Mouse (Mus musculus) heart, postnatal 4 days (tissue): ENCODE measurements around the gene Rrm2. TPM values are rescaled to one million over a fixed set of nuclear protein-coding genes. Genes with fewer than 3 reads are reported as not detected.
A peak's percentile ranks its signal among the peaks of the same experiment; 100 is the strongest.

ENCODE experiments used
- DNase-seq: peaks from one replicate; pipeline ENCODE4 v3.0.0; 2021
- total RNA-seq, 2 experiments: library from RNA; stranded (reverse); gene quantifications; 2 replicates each; pipeline ENCODE4 v1.2.3; 2021

Gene Rrm2
- total RNA-seq, 2 experiments from 2014 or later: 166 to 174 TPM

DNA sequence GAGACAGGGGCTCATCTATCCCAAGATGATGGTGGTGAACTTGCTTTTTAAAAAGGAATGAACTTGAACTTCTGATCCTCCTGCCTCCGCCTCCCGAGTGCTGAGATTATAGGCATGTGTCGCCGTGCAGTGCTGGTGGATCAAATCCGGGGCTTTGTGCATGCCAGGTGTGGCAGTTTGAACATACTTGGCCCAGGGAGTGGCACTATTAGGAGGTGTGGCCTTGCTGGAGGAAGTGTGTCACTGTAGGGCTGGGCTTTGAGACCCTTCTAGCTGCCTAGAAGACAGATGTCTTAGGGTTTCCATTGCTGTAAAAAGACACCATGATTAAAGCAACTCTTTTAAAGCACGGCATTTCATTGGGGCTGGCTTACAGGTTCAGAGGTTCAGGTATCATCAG lies 42.5 kb downstream of the Rrm2 start:
- DNase-seq: no peak

DNA sequence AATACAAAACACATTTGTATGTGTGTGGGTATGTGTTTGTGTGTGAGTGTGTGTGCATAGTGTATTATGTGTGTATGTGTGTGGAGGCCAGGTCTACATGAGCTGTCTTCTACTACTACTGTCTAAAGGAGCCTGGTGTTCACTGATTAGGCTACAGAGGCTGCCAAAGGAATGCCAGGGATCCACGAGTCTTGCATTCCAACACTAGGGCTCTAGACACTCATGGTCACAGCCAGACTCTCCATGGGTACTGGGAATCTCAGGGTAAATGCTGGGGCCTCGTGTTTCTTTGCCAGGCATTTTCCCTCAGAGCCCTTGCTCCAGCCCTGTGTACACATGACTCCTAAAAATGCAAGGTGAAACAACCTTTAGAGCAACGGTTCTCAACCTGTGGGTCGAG lies 45.6 kb downstream of the Rrm2 start:
- DNase-seq: no peak

DNA sequence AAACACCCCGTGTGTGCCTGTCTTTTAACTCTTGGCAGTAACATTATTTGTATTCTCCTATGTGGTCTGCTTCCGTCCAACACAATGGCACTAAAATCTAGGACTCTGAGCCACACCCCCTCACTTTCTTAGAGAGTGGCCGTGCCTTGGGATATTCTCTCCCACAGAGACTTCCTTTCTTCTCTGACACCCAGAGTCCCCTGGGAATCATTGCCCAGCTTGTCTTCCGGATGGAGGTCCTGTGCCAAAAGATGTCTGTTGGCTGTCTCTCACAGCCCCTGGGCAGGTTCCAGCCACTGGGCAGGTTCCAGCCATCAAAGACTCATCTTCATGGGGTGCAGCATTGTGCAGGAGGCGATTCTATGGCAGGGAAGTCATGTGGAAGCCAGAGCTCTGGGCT lies 46.7 kb downstream of the Rrm2 start:
- DNase-seq: no peak

DNA sequence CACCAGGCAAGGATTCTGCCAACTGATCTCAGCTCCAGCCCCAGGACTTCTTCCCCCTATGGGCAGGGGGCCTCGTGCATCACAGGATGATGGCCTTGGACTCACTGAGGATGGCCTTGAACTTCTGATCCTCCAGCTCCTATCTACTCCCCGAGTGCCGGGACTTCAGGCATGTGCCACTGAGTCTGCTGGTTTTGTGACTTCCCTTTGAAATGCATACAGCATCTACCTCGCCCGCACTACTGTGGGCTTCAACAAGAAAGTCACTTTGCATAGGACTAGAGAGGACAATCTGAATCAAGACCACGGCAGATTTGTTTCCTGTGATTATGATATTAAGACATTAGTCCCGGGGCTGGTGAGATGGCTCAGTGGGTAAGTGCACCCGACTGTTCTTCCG lies 47.4 kb downstream of the Rrm2 start:
- DNase-seq: no peak

DNA sequence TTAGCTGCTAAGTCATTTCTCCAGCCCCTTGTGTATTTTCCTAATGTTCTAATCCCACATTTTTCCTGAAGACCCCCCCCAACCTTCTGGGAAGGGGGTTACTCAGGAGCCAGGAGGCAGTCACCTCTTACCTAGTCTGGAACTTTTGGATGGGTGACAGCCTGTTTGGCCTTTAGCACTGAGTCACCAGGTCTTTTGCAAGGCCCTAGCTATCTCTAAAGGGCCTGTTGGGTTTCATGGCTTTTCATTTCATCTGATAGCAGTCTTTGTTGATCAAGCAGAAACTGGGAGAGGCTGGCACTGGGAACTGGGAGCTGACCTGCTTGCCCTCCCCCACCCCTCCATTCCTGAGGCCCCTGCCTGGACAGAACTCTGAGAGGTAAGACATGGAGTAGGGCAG lies 49.3 kb downstream of the Rrm2 start:
- DNase-seq: no peak

DNA sequence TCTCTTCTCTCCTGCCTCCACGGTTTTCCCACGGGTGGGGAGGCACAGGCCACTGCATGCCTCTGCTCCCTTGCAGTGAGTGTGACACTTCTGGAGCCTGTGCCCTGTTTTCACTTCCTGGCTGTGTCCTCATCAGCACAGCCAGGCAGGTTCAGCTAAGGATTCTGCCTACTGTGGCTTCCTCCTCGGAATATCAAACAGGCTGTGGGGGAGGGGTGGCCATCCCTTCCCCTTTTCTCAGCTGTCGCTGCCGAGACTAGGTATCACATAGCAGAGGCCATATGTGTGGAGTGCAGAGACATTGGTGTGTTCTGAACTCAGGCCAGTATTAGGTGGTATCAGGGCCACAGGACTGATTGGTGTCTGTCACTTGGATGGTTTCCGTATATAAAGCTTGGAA lies 50.3 kb downstream of the Rrm2 start:
- peak; percentile 21 for DNase-seq

DNA sequence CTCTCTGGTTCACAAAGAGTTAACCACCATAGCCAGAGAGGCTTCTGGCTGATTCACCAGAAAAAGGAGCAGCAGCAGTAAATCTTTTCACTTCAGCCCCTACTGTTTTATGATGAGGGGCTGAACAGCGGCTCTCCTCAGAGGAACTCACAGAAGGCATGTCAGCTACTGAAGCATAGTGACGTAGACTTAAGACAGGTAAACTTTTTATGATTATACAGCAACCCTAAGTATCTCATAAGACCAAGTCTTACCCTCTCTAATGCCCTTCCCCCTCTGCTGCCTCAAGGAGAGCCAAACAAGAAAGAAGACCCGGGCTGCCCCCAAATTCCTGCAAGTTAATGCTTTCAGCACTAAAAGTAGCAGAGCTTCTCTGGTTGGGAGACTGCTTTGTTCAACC lies 54.2 kb downstream of the Rrm2 start:
- DNase-seq: no peak

Other genes starting within 250 kb of the Rrm2 start
- 10 to 100 TPM; 17.2 to 17.8 TPM for gene Taf1b, start 209.9 kb upstream of the Rrm2 start, total RNA-seq
- gene Grhl1, start 136.0 kb upstream of the Rrm2 start, total RNA-seq: 1 to 10 TPM in 1 of 2 experiments, under 1 TPM in 1; 0.93 to 1.4 TPM
- 10 to 100 TPM; 32.6 to 35.8 TPM for gene Klf11, start 57.0 kb upstream of the Rrm2 start, total RNA-seq
- 1 to 10 TPM; 2.8 to 3.4 TPM for gene Cys1, start 26.4 kb upstream of the Rrm2 start, total RNA-seq
- gene Mboat2, start 122.6 kb downstream of the Rrm2 start, total RNA-seq: 10 to 100 TPM; 17.5 to 19.9 TPM